Mouse (Mus musculus): ENCODE results near the gene Map3k4. TPM values are rescaled to one million over a fixed set of nuclear protein-coding genes. Genes with fewer than 3 reads are reported as not detected.

The Map3k4 gene
- polyA plus RNA-seq, 1 experiment, result 14.3 TPM

DNA sequence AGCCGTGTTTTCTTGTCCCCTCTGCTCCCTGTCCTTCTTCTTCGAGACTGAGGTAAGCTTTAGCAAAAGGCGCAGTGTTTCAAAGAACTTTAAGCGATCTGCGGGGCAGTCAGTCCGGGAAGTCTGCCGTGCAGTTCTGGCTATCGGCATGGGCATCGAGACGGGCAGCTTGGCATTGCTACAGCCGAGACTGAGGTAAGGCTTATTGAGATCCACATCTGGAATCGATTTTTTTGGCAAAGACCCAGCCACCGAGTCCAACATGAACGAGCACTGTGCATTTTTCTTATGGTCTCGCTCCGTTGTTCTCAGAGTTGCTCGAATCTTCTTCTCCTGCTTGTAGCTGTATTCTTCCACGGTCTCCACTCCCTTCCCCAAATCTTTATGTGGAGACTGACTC lies 46.8 kb downstream of the Map3k4 start:
- no peak for DNase-seq (ENCODE audit: low spot score)

DNA sequence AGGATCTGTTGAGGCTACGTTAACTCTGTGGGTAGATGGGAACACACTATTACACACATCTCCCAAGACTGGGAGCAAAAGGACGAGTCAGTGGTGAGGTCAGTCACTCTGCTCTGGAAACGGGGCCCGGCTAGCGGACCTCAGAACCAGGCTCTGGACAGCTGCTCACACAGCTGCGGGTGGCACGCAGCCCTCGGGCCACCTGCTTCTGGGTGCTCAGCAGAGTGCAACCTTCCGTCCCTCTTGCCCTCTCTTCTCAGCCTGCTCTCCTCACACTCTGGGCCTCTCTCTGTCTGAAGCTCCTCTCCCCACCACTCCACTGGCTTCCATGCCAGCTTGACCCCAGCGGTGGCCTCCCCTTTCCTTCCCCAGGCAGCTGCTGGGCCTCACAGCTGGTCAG lies 50.1 kb downstream of the Map3k4 start:
- no peak for DNase-seq (ENCODE audit: low spot score)

DNA sequence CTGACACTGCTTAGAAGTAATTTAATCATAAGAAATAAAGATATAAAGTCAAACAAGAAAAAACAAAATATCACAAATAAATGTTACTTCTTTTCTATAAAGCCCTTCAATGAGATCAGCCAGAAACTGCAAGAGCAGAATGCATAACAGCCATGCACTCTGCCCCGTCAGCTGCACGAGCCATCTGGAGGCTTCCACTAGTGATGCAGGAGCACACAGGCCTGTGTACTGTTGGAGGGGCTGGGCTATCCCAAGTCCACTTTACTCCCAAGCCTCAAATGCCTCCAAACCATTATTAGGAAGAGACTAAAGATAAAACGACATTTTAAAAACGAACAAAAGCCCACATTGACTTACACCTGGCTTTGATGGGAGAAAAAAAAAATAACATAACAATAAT lies 50.5 kb downstream of the Map3k4 start:
- DNase-seq (ENCODE audit: low spot score), result no peak

DNA sequence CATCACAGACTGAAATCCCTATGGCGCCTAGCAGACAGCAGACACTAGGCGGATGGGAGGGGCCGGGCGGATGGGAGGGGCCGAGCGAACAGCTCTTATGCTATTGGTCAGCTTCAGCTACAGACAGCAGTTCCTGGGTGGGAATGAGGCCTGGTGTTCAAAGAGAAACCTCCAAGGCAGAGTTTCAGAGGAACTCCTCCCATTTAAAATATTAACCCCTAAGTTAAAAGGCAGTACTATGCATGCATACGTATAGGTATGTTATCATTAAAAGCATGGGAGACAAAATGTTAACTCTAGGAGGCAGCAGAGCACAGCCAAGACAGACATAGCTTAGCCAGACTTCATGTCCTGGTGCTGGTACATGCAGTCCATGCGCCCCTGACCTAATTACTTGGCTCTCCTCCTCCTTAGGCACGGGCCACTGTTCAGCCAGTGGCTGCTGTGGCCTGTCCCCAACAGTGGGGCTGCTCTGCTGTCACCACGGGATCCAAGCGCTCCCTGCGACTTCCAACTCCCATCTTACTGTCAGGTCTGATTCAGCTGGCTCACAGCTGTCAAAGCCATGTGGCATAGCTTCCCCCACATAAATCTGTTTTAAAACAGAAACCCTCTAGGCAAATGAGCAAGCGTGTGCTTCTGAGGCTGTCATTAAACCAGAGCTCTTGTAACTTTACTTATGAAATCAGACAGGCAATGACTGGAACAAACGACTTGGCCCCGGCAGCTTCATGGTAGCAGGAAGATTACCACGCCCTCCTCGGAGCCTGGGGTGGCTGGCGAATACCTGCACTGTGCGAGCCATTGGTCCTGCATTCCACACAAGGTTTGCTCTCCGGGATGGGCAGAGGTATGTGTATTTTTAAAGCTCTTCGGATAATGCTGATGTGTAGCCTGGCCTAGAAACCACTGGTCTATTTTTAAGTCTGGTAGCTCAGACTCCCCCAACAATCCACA lies 52.3 kb downstream of the Map3k4 start:
- no peak for DNase-seq (ENCODE audit: low spot score)

DNA sequence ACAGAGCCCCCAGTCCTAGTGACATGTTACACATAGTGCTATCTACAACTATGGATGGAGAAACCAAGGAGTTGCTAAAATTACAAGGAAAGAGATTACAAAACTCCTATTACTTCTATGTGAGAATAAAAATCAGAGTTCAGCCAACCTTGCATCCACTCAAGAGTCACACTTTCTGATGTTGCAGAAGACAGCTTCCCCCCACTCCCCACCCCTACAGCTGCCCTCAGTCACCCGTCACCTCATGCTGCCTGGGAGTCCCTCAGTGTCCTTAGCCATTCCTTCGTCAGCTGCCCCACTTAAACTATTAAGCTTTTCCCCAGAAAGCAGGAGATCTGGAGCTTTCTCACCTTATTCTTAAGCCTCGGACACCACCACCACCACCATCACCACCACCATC lies 54.3 kb downstream of the Map3k4 start:
- DNase-seq (ENCODE audit: low spot score), result no peak

DNA sequence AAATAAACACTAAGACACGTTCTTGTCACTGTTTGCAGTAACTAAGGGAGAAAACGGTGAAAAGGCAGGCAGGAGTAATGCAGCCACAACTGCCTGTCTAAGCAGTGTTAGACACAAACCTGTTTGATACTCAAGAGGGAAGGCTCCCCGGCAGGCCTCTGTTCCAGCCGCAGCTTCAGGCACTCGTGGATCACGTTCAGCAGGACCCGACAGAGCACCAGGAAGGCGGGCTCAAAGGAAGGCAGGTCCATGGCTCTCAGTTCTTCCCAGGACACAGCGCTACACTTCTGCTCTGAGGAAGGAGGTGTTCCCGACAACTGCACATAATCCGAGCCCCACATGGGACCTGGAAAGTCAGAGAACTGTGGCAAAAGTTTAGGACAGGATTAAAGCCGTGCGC lies 54.8 kb downstream of the Map3k4 start:
- DNase-seq (ENCODE audit: low spot score), result no peak

DNA sequence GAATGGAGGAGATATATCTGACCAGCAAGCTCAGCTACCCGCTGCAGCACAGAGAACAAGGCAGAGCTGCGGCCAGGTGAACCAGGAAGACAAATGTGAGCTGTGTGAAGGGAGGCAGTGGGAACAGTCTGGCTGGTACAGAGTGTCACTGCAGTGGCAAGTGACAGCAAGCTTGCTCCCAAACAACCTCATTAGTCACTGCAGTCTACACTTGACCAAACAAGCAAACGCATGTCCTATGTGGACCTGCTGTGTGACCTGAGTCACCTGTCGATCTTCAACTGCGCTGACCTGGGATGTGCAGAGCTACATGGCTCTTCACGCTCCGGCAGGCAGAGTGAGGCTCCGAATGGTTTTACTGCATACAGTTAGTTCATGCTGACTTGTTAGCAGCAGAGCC lies 55.7 kb downstream of the Map3k4 start:
- DNase-seq (ENCODE audit: low spot score), result no peak

DNA sequence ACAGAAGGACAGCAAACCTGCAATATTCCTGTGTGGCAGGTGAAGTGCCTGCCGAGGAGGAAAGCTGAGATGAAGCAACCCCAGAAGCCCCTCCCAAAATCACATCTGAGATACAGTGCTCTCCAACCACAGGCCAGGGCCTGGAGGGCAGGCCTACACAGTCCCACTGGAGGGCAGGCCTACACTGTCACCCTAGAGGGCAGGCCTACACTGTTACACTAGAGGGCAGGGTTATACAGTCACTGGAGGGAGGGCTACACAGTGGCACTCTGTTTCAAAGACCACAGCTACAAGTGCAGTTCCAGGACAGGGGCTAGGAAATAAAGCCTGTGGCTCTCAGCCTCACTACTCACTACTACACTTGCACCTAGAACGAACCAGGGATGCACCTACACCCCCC lies 56.7 kb downstream of the Map3k4 start:
- no peak for DNase-seq (ENCODE audit: low spot score)

DNA sequence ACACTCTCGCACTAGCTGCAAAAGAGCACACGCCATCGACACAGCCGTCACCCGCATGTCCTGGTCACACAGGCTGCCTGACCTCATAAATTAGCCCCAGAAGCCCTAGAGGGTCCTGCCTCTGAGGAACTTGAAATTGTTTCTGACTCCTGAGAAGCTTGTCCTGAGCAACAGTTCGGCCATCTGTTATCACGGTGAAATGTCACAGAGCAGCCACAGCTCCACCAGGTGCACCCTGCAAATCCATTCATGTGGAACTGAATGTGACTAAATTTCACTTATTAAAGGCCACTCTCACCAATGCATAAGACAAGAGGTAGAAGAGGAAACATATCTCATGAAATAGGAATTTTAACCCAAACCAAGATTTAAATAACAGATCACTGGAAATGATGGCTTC lies 57.2 kb downstream of the Map3k4 start:
- DNase-seq (ENCODE audit: low spot score), result no peak

DNA sequence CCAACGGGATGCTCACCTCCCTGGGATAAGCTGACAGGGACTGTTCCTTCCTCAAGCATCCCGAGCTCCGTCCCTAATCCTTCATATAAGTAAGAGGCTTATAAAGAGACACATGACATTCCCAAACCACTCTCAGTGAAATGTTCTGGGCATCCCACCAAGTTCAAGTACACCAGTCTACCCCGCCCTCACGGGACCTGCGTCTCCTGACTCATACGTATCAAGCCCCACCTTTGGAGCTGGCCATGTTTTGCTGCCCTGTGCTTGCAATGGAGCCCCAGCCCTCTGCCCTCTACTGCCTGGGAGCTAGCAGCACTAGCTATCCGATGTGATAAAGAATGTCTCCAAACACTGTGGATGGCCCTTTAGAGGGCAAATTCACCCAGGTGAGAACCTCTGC lies 58.6 kb downstream of the Map3k4 start:
- no peak for DNase-seq (ENCODE audit: low spot score)

DNA sequence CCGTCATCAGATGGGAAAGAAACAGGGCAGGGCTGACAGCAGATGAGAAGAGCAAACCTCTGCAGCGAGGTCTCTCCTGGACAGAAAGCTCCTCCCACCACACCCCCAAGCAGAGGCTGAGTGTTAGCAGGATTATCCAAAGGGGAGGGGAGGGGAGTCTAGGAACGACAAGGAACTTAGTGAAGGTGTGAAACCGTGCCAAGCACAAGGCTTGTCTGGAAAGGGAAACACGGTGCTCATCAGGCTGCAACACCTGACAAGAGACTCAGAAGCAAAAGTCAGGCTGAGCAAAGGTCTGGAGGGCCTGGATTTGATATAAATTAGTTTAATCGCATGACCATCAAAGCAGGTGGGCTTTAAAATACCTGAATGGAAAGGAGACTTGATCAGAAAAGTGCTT lies 60.1 kb downstream of the Map3k4 start:
- DNase-seq (ENCODE audit: low spot score), result no peak

DNA sequence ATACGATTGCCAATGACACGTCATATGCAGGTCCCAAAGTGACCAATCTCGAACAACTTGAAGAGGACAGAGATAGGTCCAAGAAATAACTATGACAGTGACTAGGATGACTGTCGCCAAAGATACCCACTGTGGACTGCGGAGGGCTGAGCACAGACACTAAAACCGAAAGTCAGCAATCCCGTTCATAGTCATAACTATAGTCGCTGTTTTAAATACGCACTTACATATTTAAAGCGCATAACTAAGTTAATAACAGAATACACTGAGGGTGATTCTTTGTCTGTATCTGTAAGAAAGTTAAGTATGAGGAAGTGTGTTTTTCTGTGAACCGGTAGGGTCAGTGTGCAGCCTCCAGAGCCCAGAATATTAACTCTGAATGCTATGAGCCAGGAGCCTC lies 62.5 kb downstream of the Map3k4 start:
- no peak for DNase-seq (ENCODE audit: low spot score)

DNA sequence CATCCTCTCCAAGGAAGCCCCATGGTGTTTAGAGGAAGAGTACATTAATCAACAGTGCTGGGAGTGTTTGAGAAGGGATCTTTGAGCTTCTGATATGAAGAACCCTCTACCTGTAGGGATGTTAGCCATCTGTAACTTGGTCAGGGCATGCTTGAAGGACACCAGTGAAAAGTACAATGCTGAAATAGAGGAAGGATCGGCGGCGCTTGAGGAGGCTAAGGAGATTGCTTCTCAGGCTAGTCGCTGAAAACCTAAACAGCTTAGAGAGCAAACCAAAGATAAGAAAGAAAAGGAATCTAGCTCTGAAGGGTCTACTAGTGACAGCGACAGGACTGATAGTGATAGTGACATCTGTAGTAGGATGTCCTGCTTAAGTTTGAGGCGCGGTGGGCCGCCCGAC lies 68.0 kb downstream of the Map3k4 start:
- DNase-seq (ENCODE audit: low spot score), result no peak

DNA sequence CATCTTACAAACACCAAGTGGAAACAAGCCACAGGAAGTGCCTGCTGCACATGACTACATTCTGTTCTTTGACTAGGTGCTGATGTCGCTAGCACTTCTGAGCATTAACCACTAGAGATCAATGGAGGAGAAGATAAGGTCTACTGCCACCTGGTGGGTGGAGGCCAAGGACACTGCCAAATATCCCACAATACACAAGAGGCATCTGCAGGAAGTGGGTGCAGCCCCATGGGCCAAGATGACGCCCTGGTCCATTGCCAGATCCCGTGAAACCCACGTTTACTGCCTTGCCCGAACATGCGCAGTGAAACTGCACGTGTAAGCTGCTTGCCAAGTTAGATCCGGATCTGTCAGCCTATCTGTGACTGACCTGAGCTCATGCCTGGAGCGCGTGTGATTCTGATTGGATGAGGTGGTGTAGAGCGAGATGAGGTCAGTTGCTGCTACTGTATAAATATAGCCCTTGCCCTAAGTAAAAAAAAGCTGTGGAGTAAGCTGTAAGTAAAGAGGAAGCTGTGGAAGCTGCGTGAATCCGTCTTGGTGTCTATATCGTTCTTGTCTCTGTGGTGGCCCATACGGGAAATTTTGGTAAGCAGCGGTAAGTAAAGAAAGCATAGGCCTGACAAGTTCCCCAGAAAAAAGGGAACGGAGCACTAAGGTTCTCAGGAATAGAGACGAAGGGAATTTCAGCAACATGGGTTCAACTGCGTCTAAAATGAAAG lies 68.7 kb downstream of the Map3k4 start:
- no peak for DNase-seq (ENCODE audit: low spot score)

DNA sequence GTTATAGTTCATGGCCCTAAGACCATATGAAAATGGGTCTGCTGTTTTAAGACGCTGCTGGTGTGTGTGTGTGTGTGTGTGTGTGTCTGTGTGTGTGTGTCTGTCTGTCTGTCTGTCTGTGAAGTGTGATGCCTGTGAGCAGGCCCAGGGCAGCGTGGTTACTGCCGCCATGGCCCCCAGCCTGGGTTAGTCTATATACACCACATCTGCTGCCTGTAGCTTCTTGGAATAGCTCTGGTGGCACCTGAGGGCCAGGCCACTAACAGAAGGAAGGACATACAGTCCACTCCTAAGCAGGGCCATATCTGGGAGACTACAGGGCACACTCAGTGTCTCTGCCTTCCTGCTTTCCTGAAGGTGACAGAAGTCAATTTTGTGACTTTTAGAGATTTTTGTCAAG lies 77.9 kb downstream of the Map3k4 start:
- DNase-seq (ENCODE audit: low spot score), result no peak

DNA sequence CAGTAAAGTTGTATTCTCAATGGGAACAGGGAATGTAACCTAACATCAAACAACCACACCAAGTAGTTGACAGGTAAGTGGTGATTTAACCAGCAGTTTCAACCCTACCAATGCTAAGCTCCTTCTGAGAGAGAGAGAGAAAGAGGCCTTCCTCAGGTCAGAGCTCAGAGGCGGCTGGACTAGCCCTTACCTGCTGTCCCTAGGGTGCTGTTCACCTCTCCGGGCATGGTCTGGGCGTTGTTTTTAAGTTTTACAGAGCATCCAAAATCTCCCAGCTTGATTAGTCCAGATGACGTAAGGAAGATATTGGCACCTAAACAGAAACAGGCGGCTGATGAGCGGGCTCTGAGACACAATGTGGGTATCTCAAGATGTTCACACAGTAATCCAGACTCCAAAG lies 85.9 kb downstream of the Map3k4 start:
- no peak for DNase-seq (ENCODE audit: low spot score)

DNA sequence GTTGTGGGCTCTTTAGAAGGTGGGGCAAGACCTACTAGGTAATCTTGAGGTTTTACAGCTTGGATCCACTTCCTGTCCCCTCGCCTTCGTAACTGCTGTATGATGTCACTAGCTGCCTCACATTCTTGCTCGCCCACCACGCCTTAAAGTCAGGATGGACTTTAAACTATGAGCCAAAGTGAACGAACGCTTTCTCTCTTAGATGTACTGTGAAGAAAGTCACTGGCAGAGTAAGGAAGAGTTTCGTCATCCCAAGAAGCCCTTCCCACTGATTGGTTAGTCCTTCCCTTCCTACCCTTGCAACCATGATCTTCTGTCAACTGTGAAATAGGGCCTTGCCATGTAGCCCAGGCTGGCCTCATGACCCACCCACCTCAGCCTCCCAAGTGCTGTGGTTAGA lies 87.5 kb downstream of the Map3k4 start:
- DNase-seq (ENCODE audit: low spot score), result no peak

DNA sequence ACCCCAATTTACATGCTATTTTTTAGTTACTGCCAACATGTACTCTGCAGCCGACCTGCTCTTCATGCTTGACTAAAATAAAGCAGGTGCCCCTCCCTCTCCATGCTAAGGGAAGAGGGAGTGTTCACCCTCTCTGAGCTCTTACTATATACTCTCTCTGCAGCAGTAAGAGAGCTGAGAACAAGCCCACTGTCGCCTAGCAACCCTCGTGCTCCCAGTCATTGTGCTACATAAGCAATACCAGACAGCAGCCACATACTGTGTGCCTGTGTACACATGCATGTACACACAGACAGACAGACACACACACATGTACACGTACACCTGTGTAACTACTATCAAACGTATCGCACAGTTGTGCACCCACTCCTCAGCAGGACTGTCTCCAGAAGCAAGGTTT lies 88.4 kb downstream of the Map3k4 start:
- no peak for DNase-seq (ENCODE audit: low spot score)

DNA sequence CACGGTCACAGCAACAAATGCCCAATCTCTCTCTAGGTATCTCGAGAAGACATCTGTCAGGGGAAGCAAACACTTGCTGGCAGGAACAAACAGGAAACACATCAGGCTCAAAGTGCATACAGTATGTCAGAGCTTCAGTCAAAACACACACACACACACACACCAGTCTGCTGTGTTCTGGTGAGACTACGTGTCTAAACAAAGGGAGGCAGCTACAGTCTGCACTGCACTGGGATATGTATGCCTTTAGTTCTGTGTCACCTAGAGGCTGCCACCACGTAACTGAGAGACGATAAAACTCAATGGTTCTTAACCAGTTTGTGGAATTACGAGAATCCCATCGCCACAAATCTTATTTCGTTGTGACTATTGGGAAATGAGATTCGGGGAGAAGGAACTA lies 88.8 kb downstream of the Map3k4 start:
- no peak for DNase-seq (ENCODE audit: low spot score)

DNA sequence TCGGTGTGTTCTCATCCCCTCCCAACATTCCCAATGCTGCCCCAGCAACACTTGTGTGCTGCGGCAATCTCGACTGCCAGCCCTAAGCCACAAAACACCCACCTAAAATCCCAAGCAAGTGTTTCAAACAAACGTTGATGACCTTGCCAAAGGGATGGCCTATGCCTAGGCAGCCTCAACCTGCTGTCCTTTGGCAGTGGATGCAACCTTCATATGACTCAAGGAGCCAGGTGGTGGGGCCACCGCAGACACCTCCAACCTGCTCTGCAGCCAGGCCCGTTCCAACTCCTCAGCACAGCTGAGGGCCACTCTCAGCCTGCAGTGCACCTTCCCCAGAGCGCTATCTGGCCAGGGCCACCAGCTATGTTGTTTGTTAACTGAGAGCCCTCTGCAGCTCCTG lies 90.1 kb downstream of the Map3k4 start:
- DNase-seq (ENCODE audit: low spot score), result no peak

DNA sequence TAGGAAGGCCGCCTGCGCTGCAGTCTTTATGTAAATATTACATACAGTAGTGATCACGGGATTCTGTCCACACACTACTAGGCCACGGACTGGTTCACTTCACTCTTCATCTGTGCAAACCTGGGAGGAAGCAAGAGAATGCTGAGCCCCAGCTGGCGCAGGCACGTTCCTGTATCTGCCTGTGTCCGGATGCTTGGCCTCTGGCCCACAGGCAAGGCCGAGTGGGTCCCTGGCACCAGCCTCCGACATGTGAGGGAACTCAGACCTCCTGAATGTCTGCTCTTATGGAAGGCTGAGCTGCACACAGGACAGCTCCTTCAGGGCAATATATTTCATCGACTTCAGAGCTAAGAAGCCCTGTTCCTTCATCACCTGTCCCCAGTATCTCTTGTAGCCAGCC lies 90.6 kb downstream of the Map3k4 start:
- DNase-seq (ENCODE audit: low spot score), result no peak

DNA sequence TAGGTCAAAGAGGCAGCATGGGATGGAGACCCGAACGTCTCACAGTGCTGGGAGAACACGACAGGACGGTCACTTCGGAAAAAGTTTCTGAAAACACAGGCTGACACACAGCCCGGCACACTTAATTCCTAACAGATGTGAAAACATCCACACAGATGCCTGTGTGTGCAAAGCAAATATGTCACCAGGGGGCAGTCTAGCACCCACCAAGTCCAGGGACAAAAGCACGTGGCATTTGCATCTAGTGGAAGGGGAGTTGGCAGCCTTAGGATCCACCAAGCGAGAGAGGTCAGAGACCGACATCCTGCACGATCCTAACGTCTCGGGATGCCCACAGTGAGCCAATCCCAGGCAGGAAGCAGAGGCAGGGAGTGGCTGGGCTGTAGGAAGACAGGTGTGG lies 92.0 kb downstream of the Map3k4 start:
- no peak for DNase-seq (ENCODE audit: low spot score)

DNA sequence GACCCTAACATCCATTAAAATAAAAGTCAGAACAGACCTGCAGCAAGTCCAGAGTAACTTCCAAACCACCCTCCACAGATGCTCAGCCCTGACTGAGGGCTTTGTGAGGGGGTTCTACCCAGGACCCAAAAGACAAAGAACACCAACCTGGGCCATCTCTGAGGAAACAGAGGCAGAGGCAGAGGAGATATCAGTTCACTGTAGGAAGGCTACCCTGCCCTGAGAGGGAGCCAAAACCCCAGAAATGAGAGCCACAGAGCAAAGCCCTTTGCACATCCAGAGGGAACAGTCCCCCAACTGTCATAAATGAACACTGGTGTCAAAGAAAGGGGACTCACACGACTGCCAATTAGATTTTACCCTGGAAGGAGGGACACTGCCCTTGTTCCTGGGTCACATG lies 93.4 kb downstream of the Map3k4 start:
- no peak for DNase-seq (ENCODE audit: low spot score)

Data from urinary bladder, adult 2 months (tissue).